Mouse (Mus musculus) ES-E14 (cell line): ENCODE results near the gene Gm29797. TPM values are rescaled to one million over a fixed set of nuclear protein-coding genes. Genes with fewer than 3 reads are reported as not detected.

Source experiments
- DNase-seq: peaks from one replicate; pipeline ENCODE4 v3.0.0-alpha.2; 2013; ENCODE audit warnings: low read depth, low spot score
- H3K27ac ChIP-seq: 2 replicates; pipeline ENCODE4 v1.5.1; 2012; ENCODE audit warnings: low read depth, mild to moderate bottlenecking, low read length, moderate library complexity, mixed read lengths; ENCODE audit not compliant: poor library complexity, insufficient read depth, severe bottlenecking
- H3K36me3 ChIP-seq: 2 replicates; pipeline ENCODE4 v1.6.1; 2012; ENCODE audit warnings: mild to moderate bottlenecking, low read length, moderate library complexity, mixed read lengths; ENCODE audit not compliant: control insufficient read depth, poor library complexity, insufficient read depth, severe bottlenecking
- H3K4me1 ChIP-seq, 2 experiments: fragments of 150-350 bp in 1 of 2; sonication (generic) in 1 of 2; 2 replicates each; pipeline ENCODE4 v1.6.1; 2012; ENCODE audit warnings: low read length in 2 of 2, mild to moderate bottlenecking in 1 of 2, mixed read lengths in 1 of 2; ENCODE audit not compliant: control insufficient read depth in 2 of 2, insufficient read depth in 2 of 2, poor library complexity in 1 of 2
- H3K4me3 ChIP-seq, 2 experiments: fragments of 150-350 bp in 1 of 2; sonication (generic) in 1 of 2; 2 replicates each; pipeline ENCODE4 v1.5.1; 2012; ENCODE audit warnings: low read length in 2 of 2, low read depth in 1 of 2, mild to moderate bottlenecking in 1 of 2, mixed read lengths in 1 of 2; ENCODE audit not compliant: insufficient read depth in 1 of 2, poor library complexity in 1 of 2, severe bottlenecking in 1 of 2
- H3K9ac ChIP-seq: 2 replicates; pipeline ENCODE4 v1.6.1; 2012; ENCODE audit warnings: low read depth, mild to moderate bottlenecking, low read length, mixed read lengths; ENCODE audit not compliant: poor library complexity, insufficient read depth, severe bottlenecking
- H3K9me3 ChIP-seq: fragments of 150-350 bp; sonication (generic); 2 replicates; pipeline ENCODE4 v1.6.1; 2012; ENCODE audit warnings: low read depth, mild to moderate bottlenecking, low read length; ENCODE audit not compliant: control insufficient read depth, insufficient read depth
- CHD2 ChIP-seq: IDR thresholded peaks from 2 replicates; pipeline ENCODE4 v1.6.1; 2014; ENCODE audit warnings: mild to moderate bottlenecking, low read depth, low read length, inconsistent platforms
- HCFC1 ChIP-seq: IDR thresholded peaks from 2 replicates; pipeline ENCODE4 v1.6.1; 2012; ENCODE audit warnings: low read length, inconsistent platforms, borderline replicate concordance; ENCODE audit not compliant: insufficient read depth
- MAFK ChIP-seq: IDR thresholded peaks from 2 replicates; pipeline ENCODE4 v1.6.1; 2014; ENCODE audit warnings: mild to moderate bottlenecking, low read depth, low read length, inconsistent platforms; ENCODE audit not compliant: insufficient read depth
- ZC3H11A ChIP-seq: IDR thresholded peaks from 2 replicates; pipeline ENCODE4 v1.6.1; 2012; ENCODE audit warnings: low read depth, mild to moderate bottlenecking, inconsistent platforms, low read length, borderline replicate concordance
- ZNF384 ChIP-seq: IDR thresholded peaks from 2 replicates; pipeline ENCODE4 v1.6.1; 2012; ENCODE audit warnings: low read depth, low read length, inconsistent platforms
- in situ Hi-C, 2 experiments: fragments of 600-800 bp; cut with MboI; formaldehyde crosslinking; loops; one replicate each; pipeline ENCODE4 v1.15.1; 2025; ENCODE audit warnings: low sequenced_read_pairs in 2 of 2, inconsistent platforms in 1 of 2; ENCODE audit not compliant: unreplicated experiment in 2 of 2
- total RNA-seq: library from RNA; depleted of rRNA; stranded (reverse); fragments of 300-350 nt; gene quantifications from 2 replicates; pipeline ENCODE4 v1.2.3, GENCODE M21; 2012; rRNA removed

Gene Gm29797
- total RNA-seq: 1.8 and 9.3 TPM in 2 replicates

DNA sequence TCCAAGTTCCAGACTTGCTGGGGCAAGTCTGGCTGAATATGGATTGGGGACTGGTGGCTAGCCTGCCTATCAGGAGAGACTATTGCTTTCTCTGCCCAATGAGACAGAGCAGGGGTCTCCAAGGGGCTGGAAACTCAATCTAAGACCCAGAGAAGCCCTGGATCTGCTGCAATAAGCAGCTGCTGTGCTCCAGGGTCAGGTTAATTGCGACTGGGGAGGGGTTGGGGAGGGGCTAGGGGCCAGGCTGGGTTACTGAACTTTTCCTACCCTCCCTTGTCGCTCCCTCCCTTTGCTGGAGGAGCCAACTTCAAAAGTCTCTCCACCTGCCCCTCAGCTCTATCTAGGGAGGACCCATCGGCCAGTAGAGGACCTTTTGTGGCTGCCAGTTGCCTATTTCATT is at the start of gene Gm29797:
TSS of gene Gm29797 (plus strand) at position 301 of the 400 bp plus-strand sequence.
- peaks cover 20% of the 10 kb centered on the region for H3K36me3 ChIP-seq
- peaks cover 2 to 9% of the 10 kb centered on the region in 2 experiments; a peak in 2 of 4 replicates for H3K4me1 ChIP-seq
- H3K9ac ChIP-seq: no peak within 1 kb of the TSS
- H3K9me3 ChIP-seq: no peaks in the 10 kb centered on the region
- no peak within 1 kb of the TSS for H3K27ac ChIP-seq
- in situ Hi-C loops: no loop called here
- TF ChIP-seq ZNF384: no peak
- TF ChIP-seq HCFC1: no peak
- TF ChIP-seq CHD2: no peak
- no peak for TF ChIP-seq ZC3H11A
- TF ChIP-seq MAFK: no peak
- H3K4me3 ChIP-seq: no peak within 1 kb of the TSS
- DNase-seq: no peak

DNA sequence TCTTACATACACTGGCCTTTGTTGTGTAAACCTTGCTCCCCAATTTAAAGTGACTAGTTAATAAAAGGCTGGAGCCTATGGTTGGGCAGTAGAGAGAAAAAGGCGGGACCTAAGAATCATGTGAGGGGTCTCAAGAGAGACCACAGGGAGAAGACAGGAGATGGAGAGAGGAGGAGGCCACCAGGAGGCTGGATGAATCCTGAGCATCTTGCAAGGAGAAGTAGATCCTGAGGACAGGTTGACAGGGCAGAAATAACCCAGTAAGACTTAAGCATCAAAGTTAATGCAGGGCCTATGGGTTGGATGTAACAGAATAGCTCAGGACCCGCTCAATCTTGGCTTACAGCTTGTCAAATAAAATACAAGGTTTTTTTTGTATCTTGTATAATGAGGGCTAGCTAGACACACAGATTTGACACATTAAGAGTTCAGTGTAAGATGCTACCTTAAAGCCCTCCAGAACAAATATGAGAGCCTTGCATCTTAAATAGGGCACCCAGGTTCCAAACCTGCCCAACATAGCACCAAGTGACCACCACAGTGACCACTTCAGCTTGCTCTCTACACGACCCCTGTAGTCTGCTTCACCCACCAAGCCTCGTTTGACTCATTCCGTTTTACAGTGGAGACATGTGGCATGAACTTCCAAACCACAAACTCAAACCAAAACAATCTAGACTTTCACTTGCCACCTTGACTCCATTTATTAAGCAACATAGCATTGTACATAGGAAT is 37.9 kb upstream of the Gm29797 start:
- no peaks in the 10 kb centered on the region for H3K9me3 ChIP-seq
- H3K36me3 ChIP-seq: peaks cover 11% of the 10 kb centered on the region
- TF ChIP-seq ZC3H11A: no peak
- no peak for TF ChIP-seq ZNF384
- H3K4me3 ChIP-seq: no peak overlapping the region
- DNase-seq: no peak
- H3K27ac ChIP-seq: no peak overlapping the region
- H3K9ac ChIP-seq: no peak overlapping the region
- in situ Hi-C loops: no loop called here
- H3K4me1 ChIP-seq: peaks cover 0 to 2% of the 10 kb centered on the region in 2 experiments; a peak in 1 of 4 replicates

DNA sequence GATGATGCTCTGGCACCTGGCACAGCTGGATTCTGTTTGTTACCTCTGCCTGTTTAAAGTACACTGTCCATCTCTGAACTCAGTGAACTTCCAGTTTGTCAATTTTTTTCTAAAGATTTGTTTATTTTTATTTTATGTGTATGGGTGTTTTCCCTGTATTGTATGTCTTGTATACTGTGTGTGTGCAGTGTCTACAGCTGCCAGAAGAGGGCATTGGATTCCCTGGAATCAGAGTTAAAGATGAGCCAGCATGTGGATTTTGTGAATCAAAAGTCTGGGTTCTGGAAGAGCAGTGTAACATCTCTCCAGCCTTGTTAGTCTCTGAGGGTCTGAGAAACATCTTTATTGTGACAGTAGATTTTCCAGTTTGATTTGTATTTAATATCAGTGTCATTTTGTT is 33.4 kb upstream of the Gm29797 start:
- no peak for DNase-seq
- TF ChIP-seq CHD2: no peak
- TF ChIP-seq ZNF384: no peak
- TF ChIP-seq ZC3H11A: no peak
- no peak for TF ChIP-seq HCFC1
- TF ChIP-seq MAFK: no peak
- no peak overlapping the region for H3K27ac ChIP-seq
- in situ Hi-C loops: no loop called here
- H3K9me3 ChIP-seq: no peaks in the 10 kb centered on the region
- no peak overlapping the region for H3K4me3 ChIP-seq
- peaks cover 9% of the 10 kb centered on the region for H3K36me3 ChIP-seq
- H3K9ac ChIP-seq: no peak overlapping the region
- peaks cover 0 to 2% of the 10 kb centered on the region in 2 experiments; a peak in 1 of 4 replicates for H3K4me1 ChIP-seq

DNA sequence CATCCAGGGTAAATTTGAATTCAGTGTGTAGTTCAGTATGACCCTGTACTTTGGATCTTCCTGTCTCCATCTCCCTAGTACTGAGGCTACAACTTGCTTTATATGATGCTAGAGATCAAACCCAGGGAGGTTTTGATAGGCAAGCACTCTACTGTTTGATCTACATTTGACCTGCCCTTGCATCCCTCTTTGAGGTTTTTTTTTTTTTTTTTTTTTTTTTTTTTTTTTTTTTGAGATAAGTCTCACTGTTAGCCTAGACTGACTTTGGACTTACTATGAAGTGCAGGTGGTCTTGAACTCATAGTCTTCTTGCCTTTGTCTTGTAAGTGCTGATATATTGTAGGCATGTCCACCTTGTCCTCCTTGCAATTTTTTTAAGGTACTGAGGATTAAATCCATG is 28.4 kb upstream of the Gm29797 start:
- Histone ChIP-seq H3K9ac (no peak overlapping the region), H3K9me3 (no peaks in the 10 kb centered on the region), H3K4me1 (peaks cover 0 to 4% of the 10 kb centered on the region in 2 experiments; a peak in 1 of 4 replicates), H3K4me3 (no peak overlapping the region), H3K36me3 (peaks cover 12% of the 10 kb centered on the region), H3K27ac (no peak overlapping the region)
- no peak for DNase-seq
- in situ Hi-C loops: no loop called here
- TF ChIP-seq ZC3H11A (no peak), HCFC1 (no peak), CHD2 (no peak), MAFK (no peak), ZNF384 (peak; percentile 76)

DNA sequence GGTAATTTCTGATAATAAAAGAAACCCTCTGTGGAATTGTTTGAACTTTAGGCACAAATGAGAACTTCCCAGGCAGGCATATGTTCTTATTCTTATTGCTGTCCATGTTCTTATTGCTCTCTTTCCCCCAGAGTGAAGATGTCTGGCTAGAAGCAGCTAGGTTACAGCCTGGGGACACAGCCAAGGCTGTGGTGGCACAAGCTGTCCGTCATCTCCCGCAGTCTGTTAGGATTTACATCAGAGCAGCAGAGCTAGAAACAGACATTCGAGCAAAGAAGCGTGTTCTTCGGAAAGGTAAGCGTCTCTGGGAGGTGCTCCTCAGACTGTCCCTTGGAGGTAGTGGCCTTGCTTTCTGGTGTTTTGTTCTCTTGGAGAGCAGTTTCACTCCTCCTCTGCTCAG is 24.2 kb upstream of the Gm29797 start:
- in situ Hi-C loops: no loop called here

More for the DNA sequence above, 24.2 kb upstream of the Gm29797 start:
- TF ChIP-seq CHD2: no peak
- no peak for TF ChIP-seq ZC3H11A
- TF ChIP-seq MAFK: no peak
- TF ChIP-seq HCFC1: no peak
- TF ChIP-seq ZNF384: no peak
- no peak overlapping the region for H3K9ac ChIP-seq
- H3K4me1 ChIP-seq: peaks cover 0 to 4% of the 10 kb centered on the region in 2 experiments; a peak in 1 of 4 replicates
- DNase-seq: no peak
- H3K4me3 ChIP-seq: no peak overlapping the region
- no peaks in the 10 kb centered on the region for H3K9me3 ChIP-seq
- peaks cover 28% of the 10 kb centered on the region for H3K36me3 ChIP-seq
- no peak overlapping the region for H3K27ac ChIP-seq
